ENCODE assay signal across 16 mouse cellular contexts in genomic region chr9:95897392-95897791, GRCm38 (mm10).
"Had no signal": no experiment of that assay in that cellular context is flagged by ENCODE, and none has a peak within 500 bp of the region (broad histone marks: within the 10 kb centered on the region; RNA-seq: fewer than 3 reads in every experiment).

No protein-coding gene starts in this region.

- H3K9ac ChIP-seq: liver, embryonic 15.5 days; liver, postnatal 0 days; lung, embryonic 15.5 days; midbrain, embryonic 13.5 days; midbrain, embryonic 15.5 days; neural tube, embryonic 12.5 days; stomach, embryonic 15.5 days had no signal

- DNase-seq: liver, postnatal 0 days; lung, postnatal 14 days; lung, postnatal 36 days; right cerebral cortex, postnatal 14 days; thymus, adult 2 months; thymus, postnatal 25 days; thymus, postnatal 4 days had no signal

- ATAC-seq: liver, postnatal 0 days; lung, postnatal 0 days; midbrain, embryonic 13.5 days; midbrain, embryonic 15.5 days had no signal

- H3K27ac ChIP-seq: liver, embryonic 15.5 days; lung, embryonic 15.5 days; macrophage; midbrain, embryonic 13.5 days; midbrain, embryonic 15.5 days; neural tube, embryonic 12.5 days; stomach, embryonic 15.5 days; stomach, postnatal 0 days had no signal

- H3K4me1 ChIP-seq: liver, embryonic 15.5 days; lung, embryonic 15.5 days; midbrain, embryonic 13.5 days; midbrain, embryonic 15.5 days; neural tube, embryonic 12.5 days; stomach, embryonic 15.5 days had no signal

- H3K36me3 ChIP-seq: stomach, embryonic 15.5 days had no signal

- H3K9me3 ChIP-seq: liver, embryonic 15.5 days; lung, embryonic 15.5 days; midbrain, embryonic 13.5 days; midbrain, embryonic 15.5 days; neural tube, embryonic 12.5 days; stomach, embryonic 15.5 days had no signal

- H3K4me3 ChIP-seq: liver, embryonic 15.5 days; lung, embryonic 15.5 days; midbrain, embryonic 13.5 days; midbrain, embryonic 15.5 days; neural tube, embryonic 12.5 days; stomach, embryonic 15.5 days had no signal

- H3K27me3 ChIP-seq: liver, embryonic 15.5 days; lung, embryonic 15.5 days; midbrain, embryonic 13.5 days; midbrain, embryonic 15.5 days; neural tube, embryonic 12.5 days; stomach, embryonic 15.5 days had no signal
